Mouse (Mus musculus) E14TG2a.4 (cell line): ENCODE measurements around the gene Tnfaip8l3.

Experiments
- CTCF ChIP-seq: conservative IDR thresholded peaks from 2 replicates; pipeline ENCODE4 v1.5.1; 2014; ENCODE audit warnings: low read length
- NANOG ChIP-seq: IDR thresholded peaks from 2 replicates; pipeline ENCODE4 v1.6.1; 2014; ENCODE audit warnings: borderline replicate concordance, low read length, mixed read lengths

- TF ChIP-seq CTCF (no peak), NANOG (no peak)
Observed at GRCm38 (mm10) chr9:54022795-54023194, 45.4 kb downstream of the Tnfaip8l3 start.
